Mouse (Mus musculus) liver, embryonic 11.5 days (tissue): ENCODE data around the gene Snx19. TPM values are rescaled to one million over a fixed set of nuclear protein-coding genes. Genes with fewer than 3 reads are reported as not detected.

Experiments used
- ATAC-seq: fragments of 200-750 bp; cut with Nextera tagmentation; replicated peaks from 2 replicates; pipeline ENCODE4 v1.8.0; 2017; ENCODE audit warnings: moderate number of reproducible peaks, mild to moderate bottlenecking, moderate TSS enrichment, moderate library complexity; ENCODE audit not compliant: low FRiP score
- DNase-seq: peaks from one replicate; pipeline ENCODE4 v3.0.0-alpha.2; 2017; ENCODE audit warnings: low spot score
- H3K27ac ChIP-seq: fragments of 300-500 bp; sonication (generic); 2 replicates; pipeline ENCODE4 v1.5.1; 2014; ENCODE audit warnings: mild to moderate bottlenecking, low read depth, low read length, control low read depth
- H3K27me3 ChIP-seq: fragments of 300-500 bp; sonication (generic); replicated peaks from 2 replicates; pipeline ENCODE4 v1.6.1; 2014; ENCODE audit warnings: low read length, mixed read lengths; ENCODE audit not compliant: control insufficient read depth, insufficient read depth
- H3K36me3 ChIP-seq: fragments of 300-500 bp; sonication (generic); 2 replicates; pipeline ENCODE4 v1.6.1; 2014; ENCODE audit warnings: mild to moderate bottlenecking, low read length, moderate library complexity, mixed read lengths; ENCODE audit not compliant: control insufficient read depth, insufficient read depth
- H3K4me1 ChIP-seq: fragments of 300-500 bp; sonication (generic); replicated peaks from 2 replicates; pipeline ENCODE4 v1.6.1; 2014; ENCODE audit warnings: low read length, mixed read lengths; ENCODE audit not compliant: control insufficient read depth, insufficient read depth
- H3K4me2 ChIP-seq: fragments of 300-500 bp; sonication (generic); 2 replicates; pipeline ENCODE4 v1.6.1; 2014; ENCODE audit warnings: mild to moderate bottlenecking, control low read depth, moderate library complexity
- H3K4me3 ChIP-seq: fragments of 300-500 bp; sonication (generic); 2 replicates; pipeline ENCODE4 v1.5.1; 2014; ENCODE audit warnings: low read depth, low read length, control low read depth
- H3K9ac ChIP-seq: fragments of 300-500 bp; sonication (generic); 2 replicates; pipeline ENCODE4 v1.6.1; 2014; ENCODE audit warnings: low read depth, low read length, control low read depth
- H3K9me3 ChIP-seq: fragments of 300-500 bp; sonication (generic); 2 replicates; pipeline ENCODE4 v1.6.1; 2016; ENCODE audit warnings: low read length, inconsistent platforms, mixed read lengths; ENCODE audit not compliant: control insufficient read depth
- WGBS: fragments of 180-500 bp; shearing (Covaris S2); extraction: QIAGEN DNeasy Blood & Tissue Kit; methylation state at CpG from one replicate; pipeline ENCODE4 v1.1.7; 2014; 5-methylcytosine and 5-hydroxymethylcytosine counted together
- polyA plus RNA-seq: library from polyadenylated mRNA; unstranded; fragments of >200 nt; fragmentation: Nextera tagmentation; extraction: Ambion mirVana; gene quantifications from 2 replicates; pipeline ENCODE4 v1.2.1, GENCODE M21; 2014

The Snx19 gene
- polyA plus RNA-seq = 14.2 and 14.4 TPM in 2 replicates

- Histone ChIP-seq H3K36me3 (no peaks in the 10 kb centered on the region; the same call in 1 of the 2 replicates), H3K4me1 (peaks cover 17% of the 10 kb centered on the region), H3K27ac (no peak within 1 kb of the TSS), H3K27me3 (no peaks in the 10 kb centered on the region; the same call in 1 of the 2 replicates), H3K4me2 (peak within 1 kb of the TSS; percentile 92), H3K9ac (peak within 1 kb of the TSS; percentile 75), H3K4me3 (peak within 1 kb of the TSS; percentile 67), H3K9me3 (no peaks in the 10 kb centered on the region)
- DNase-seq (peak; percentile 91), ATAC-seq (peak; percentile 95)
- WGBS = 3% methylated on average over 53 of the region's 53 CpGs
Measured at GRCm38 (mm10) chr9:30426882-30427632, at the start of gene Snx19. TSS of gene Snx19 (plus strand) at chr9:30427108.

GRCm38 (mm10) chr9:30400771-30401170 lies 26.1 kb upstream of the Snx19 start:
- Histone ChIP-seq H3K4me1 (no peaks in the 10 kb centered on the region), H3K4me2 (no peak overlapping the region), H3K9me3 (no peaks in the 10 kb centered on the region), H3K36me3 (no peaks in the 10 kb centered on the region), H3K9ac (no peak overlapping the region), H3K27me3 (no peaks in the 10 kb centered on the region), H3K4me3 (no peak overlapping the region), H3K27ac (no peak overlapping the region)
- DNase-seq = no peak
- no peak for ATAC-seq
- 93% methylated on average over 1 of the region's 1 CpGs for WGBS

GRCm38 (mm10) chr9:30422940-30423339 lies 4.0 kb upstream of the Snx19 start:
- no peak overlapping the region for H3K4me2 ChIP-seq
- no peaks in the 10 kb centered on the region for H3K36me3 ChIP-seq
- DNase-seq = no peak
- H3K27ac ChIP-seq = no peak overlapping the region
- H3K4me1 ChIP-seq = peaks cover 6% of the 10 kb centered on the region
- ATAC-seq = no peak
- H3K9me3 ChIP-seq = no peaks in the 10 kb centered on the region
- H3K27me3 ChIP-seq = no peaks in the 10 kb centered on the region; the same call in 1 of the 2 replicates
- no peak overlapping the region for H3K4me3 ChIP-seq
- no peak overlapping the region for H3K9ac ChIP-seq
- WGBS = 10% methylated on average over 1 of the region's 1 CpGs

- no peak overlapping the region for H3K4me2 ChIP-seq
- no peak overlapping the region for H3K9ac ChIP-seq
- ATAC-seq (no peak), DNase-seq (no peak)
- no peak overlapping the region for H3K27ac ChIP-seq
- H3K27me3 ChIP-seq = no peaks in the 10 kb centered on the region; the same call in 1 of the 2 replicates
- no peaks in the 10 kb centered on the region; the same call in 1 of the 2 replicates for H3K36me3 ChIP-seq
- peaks cover 14% of the 10 kb centered on the region for H3K4me1 ChIP-seq
- H3K4me3 ChIP-seq = no peak overlapping the region
- WGBS = 83% methylated on average over 7 of the region's 7 CpGs
- no peaks in the 10 kb centered on the region for H3K9me3 ChIP-seq
Measured at GRCm38 (mm10) chr9:30425178-30425577, 1.7 kb upstream of the Snx19 start.

GRCm38 (mm10) chr9:30428231-30428630 lies 1.3 kb downstream of the Snx19 start:
- Histone ChIP-seq H3K4me1 (peaks cover 17% of the 10 kb centered on the region), H3K36me3 (peaks cover 5% of the 10 kb centered on the region; the same call in 1 of the 2 replicates), H3K27ac (no peak overlapping the region), H3K27me3 (no peaks in the 10 kb centered on the region; the same call in 1 of the 2 replicates), H3K4me2 (no peak overlapping the region; the same call in 1 of the 2 replicates), H3K9ac (no peak overlapping the region), H3K9me3 (no peaks in the 10 kb centered on the region), H3K4me3 (no peak overlapping the region)
- no peak for ATAC-seq
- 91% methylated on average over 5 of the region's 5 CpGs for WGBS
- no peak for DNase-seq

GRCm38 (mm10) chr9:30430447-30430846 lies 3.5 kb downstream of the Snx19 start:
- peaks cover 17% of the 10 kb centered on the region for H3K4me1 ChIP-seq
- 85% methylated on average over 5 of the region's 5 CpGs for WGBS
- no peak overlapping the region for H3K27ac ChIP-seq
- no peaks in the 10 kb centered on the region for H3K9me3 ChIP-seq
- DNase-seq (no peak), ATAC-seq (no peak)
- H3K4me3 ChIP-seq = no peak overlapping the region
- H3K9ac ChIP-seq = no peak overlapping the region
- H3K36me3 ChIP-seq = peaks cover 5% of the 10 kb centered on the region; the same call in 1 of the 2 replicates
- H3K4me2 ChIP-seq = no peak overlapping the region
- no peaks in the 10 kb centered on the region for H3K27me3 ChIP-seq

GRCm38 (mm10) chr9:30431909-30432308 lies 5.0 kb downstream of the Snx19 start:
- H3K27me3 ChIP-seq = no peaks in the 10 kb centered on the region
- no peak overlapping the region for H3K4me3 ChIP-seq
- no peaks in the 10 kb centered on the region for H3K9me3 ChIP-seq
- peaks cover 17% of the 10 kb centered on the region for H3K4me1 ChIP-seq
- no peak for DNase-seq
- peaks cover 5% of the 10 kb centered on the region; the same call in 1 of the 2 replicates for H3K36me3 ChIP-seq
- H3K9ac ChIP-seq = no peak overlapping the region
- H3K27ac ChIP-seq = no peak overlapping the region
- H3K4me2 ChIP-seq = no peak overlapping the region
- WGBS = 89% methylated on average over 11 of the region's 11 CpGs
- ATAC-seq = no peak

GRCm38 (mm10) chr9:30433914-30434313 lies 7.0 kb downstream of the Snx19 start:
- Histone ChIP-seq H3K4me3 (no peak overlapping the region), H3K4me2 (no peak overlapping the region), H3K4me1 (peaks cover 3% of the 10 kb centered on the region; the same call in 1 of the 2 replicates), H3K9ac (no peak overlapping the region), H3K36me3 (peaks cover 5% of the 10 kb centered on the region; the same call in 1 of the 2 replicates), H3K9me3 (no peaks in the 10 kb centered on the region), H3K27ac (no peak overlapping the region), H3K27me3 (no peaks in the 10 kb centered on the region)
- DNase-seq = no peak
- no peak for ATAC-seq
- 86% methylated on average over 4 of the region's 4 CpGs for WGBS
